Mouse (Mus musculus) myocyte (in vitro differentiated cells): Measurements from ENCODE around the gene Fbxo34. TPM values are rescaled to one million over a fixed set of nuclear protein-coding genes. Genes with fewer than 3 reads are reported as not detected.

Source experiments
- H3K27me3 ChIP-seq: one replicate; pipeline ENCODE4 v1.6.1; 2011; ENCODE audit not compliant: control insufficient read depth, insufficient read depth, insufficient read length
- H3K36me3 ChIP-seq: one replicate; pipeline ENCODE4 v1.6.1; 2011; ENCODE audit not compliant: control insufficient read depth, insufficient read depth
- H3K4me2 ChIP-seq: one replicate; pipeline ENCODE4 v1.6.1; 2011; ENCODE audit warnings: low read depth, control low read depth
- H3K4me3 ChIP-seq: one replicate; pipeline ENCODE4 v1.5.1; 2011; ENCODE audit warnings: mild to moderate bottlenecking, control low read depth, moderate library complexity
- H3K79me2 ChIP-seq: one replicate; pipeline ENCODE4 v1.6.1; 2011; ENCODE audit not compliant: control insufficient read depth, insufficient read depth
- H3ac ChIP-seq: one replicate; pipeline ENCODE4 v1.6.1; 2011; ENCODE audit not compliant: control insufficient read depth, insufficient read length
- CEBPB ChIP-seq: IDR thresholded peaks from 2 replicates; pipeline ENCODE4 v1.6.1; 2011; ENCODE audit warnings: mild to moderate bottlenecking, moderate library complexity; ENCODE audit not compliant: poor library complexity, insufficient read depth, severe bottlenecking
- E2F4 ChIP-seq: IDR thresholded peaks from one replicate; pipeline ENCODE4 v1.6.1; 2011; ENCODE audit warnings: mild to moderate bottlenecking, control low read depth, moderate library complexity; ENCODE audit not compliant: insufficient read depth
- MAX ChIP-seq: IDR thresholded peaks from one replicate; pipeline ENCODE4 v1.6.1; 2011; ENCODE audit warnings: low read depth, mild to moderate bottlenecking, control low read depth
- MYOD1 ChIP-seq, 3 experiments: IDR thresholded peaks; one replicate each; pipeline ENCODE4 v1.6.1; 2011; ENCODE audit warnings: control low read depth in 2 of 3, low read depth in 2 of 3, mild to moderate bottlenecking in 2 of 3, moderate library complexity in 1 of 3; ENCODE audit not compliant: insufficient read length in 2 of 3, control insufficient read depth in 1 of 3
- MYOG ChIP-seq, 3 experiments: IDR thresholded peaks; one replicate each; pipeline ENCODE4 v1.6.1; 2011; ENCODE audit warnings: control low read depth in 2 of 3, low read depth in 2 of 3, mild to moderate bottlenecking in 2 of 3; ENCODE audit not compliant: insufficient read length in 2 of 3, control insufficient read depth in 1 of 3, insufficient read depth in 1 of 3
- POLR2A ChIP-seq: IDR thresholded peaks from one replicate; pipeline ENCODE4 v1.6.1; 2011; ENCODE audit warnings: low read depth, mild to moderate bottlenecking, control low read depth, moderate library complexity; ENCODE audit not compliant: insufficient read length
- POLR2AphosphoS2 ChIP-seq: IDR thresholded peaks from one replicate; pipeline ENCODE4 v1.6.1; 2011; ENCODE audit warnings: low read depth, control low read depth; ENCODE audit not compliant: insufficient read length
- REST ChIP-seq: IDR thresholded peaks from one replicate; pipeline ENCODE4 v1.6.1; 2011; ENCODE audit warnings: mild to moderate bottlenecking, control low read depth, moderate library complexity; ENCODE audit not compliant: insufficient read depth, insufficient read length
- SRF ChIP-seq: IDR thresholded peaks from one replicate; pipeline ENCODE4 v1.6.1; 2011; ENCODE audit warnings: low read depth; ENCODE audit not compliant: control insufficient read depth, insufficient read length
- TCF12 ChIP-seq: IDR thresholded peaks from one replicate; pipeline ENCODE4 v1.6.1; 2011; ENCODE audit warnings: mild to moderate bottlenecking, control low read depth; ENCODE audit not compliant: poor library complexity, insufficient read depth, severe bottlenecking
- TCF3 ChIP-seq: IDR thresholded peaks from one replicate; pipeline ENCODE4 v1.6.1; 2011; ENCODE audit warnings: low read depth, control low read depth; ENCODE audit not compliant: insufficient read length
- USF1 ChIP-seq: IDR thresholded peaks from one replicate; pipeline ENCODE4 v1.6.1; 2011; ENCODE audit warnings: low read depth, mild to moderate bottlenecking, control low read depth, moderate library complexity
- polyA plus RNA-seq: library from polyadenylated mRNA; unstranded; fragments of >200 nt; fragmentation: generic; extraction: Trizol; gene quantifications from one replicate; pipeline ENCODE4 v1.2.1, GENCODE M21; 2012; ENCODE audit warnings: missing spikeins

Gene Fbxo34
- polyA plus RNA-seq, 1 experiment, result 10.7 TPM

- TF ChIP-seq MYOG (IDR thresholded peaks at IDR 0.05; ENCODE audit: control insufficient read depth in 1 of 3, insufficient read depth in 1 of 3, insufficient read length in 2 of 3, low read depth in 2 of 3) (peak in 1 of 3 experiments; percentile 46), E2F4 (no peak), SRF (no peak), MYOD1 (IDR thresholded peaks at IDR 0.05; ENCODE audit: control insufficient read depth in 1 of 3, insufficient read length in 2 of 3, low read depth in 2 of 3) (no peak), TCF3 (no peak), MAX (no peak)
- Histone ChIP-seq H3K27me3 (no peaks in the 10 kb centered on the region), H3K4me3 (no peak overlapping the region), H3ac (no peak overlapping the region), H3K4me2 (no peak overlapping the region), H3K36me3 (no peaks in the 10 kb centered on the region), H3K79me2 (no peaks in the 10 kb centered on the region)
Observed at GRCm38 (mm10) chr14:47504036-47504435, 53.8 kb downstream of the Fbxo34 start.

- Histone ChIP-seq H3K4me2 (peak overlapping the region; percentile 25), H3K4me3 (no peak overlapping the region), H3ac (no peak overlapping the region)
Observed at GRCm38 (mm10) chr14:47506676-47507075, 56.5 kb downstream of the Fbxo34 start.

DNA sequence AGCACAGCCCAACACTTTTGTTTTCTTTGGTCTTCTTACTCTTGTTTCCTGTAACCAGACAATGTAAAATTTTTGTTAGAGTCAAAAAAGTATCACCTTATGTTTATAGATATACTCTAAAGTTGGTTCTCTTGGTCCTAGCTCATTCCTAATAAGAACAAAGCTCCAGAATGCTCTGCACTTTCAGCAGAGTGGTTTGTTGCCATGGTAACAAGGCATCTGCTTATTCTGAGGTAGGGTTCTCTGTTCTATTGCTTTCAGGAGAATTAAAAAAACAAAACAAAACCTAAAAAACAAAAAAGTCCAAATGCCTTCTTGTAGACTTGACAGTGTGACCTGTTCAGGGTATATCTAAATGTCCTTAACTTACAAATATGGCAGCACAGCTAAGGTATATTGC, 57.8 kb downstream of the Fbxo34 start:
- TF ChIP-seq CEBPB (no peak), REST (no peak), MAX (no peak), TCF3 (no peak)
- H3K79me2 ChIP-seq, result peaks cover 7% of the 10 kb centered on the region
- no peak overlapping the region for H3ac ChIP-seq
- H3K4me2 ChIP-seq, result no peak overlapping the region
- H3K36me3 ChIP-seq, result no peaks in the 10 kb centered on the region
- no peak overlapping the region for H3K4me3 ChIP-seq
- H3K27me3 ChIP-seq, result no peaks in the 10 kb centered on the region

More at GRCm38 (mm10) chr14:47506676-47507075, 56.5 kb downstream of the Fbxo34 start:
- Histone ChIP-seq H3K36me3 (no peaks in the 10 kb centered on the region), H3K79me2 (peaks cover 7% of the 10 kb centered on the region), H3K27me3 (no peaks in the 10 kb centered on the region)
- no peak for TF ChIP-seq E2F4
- TF ChIP-seq TCF3, result no peak
- TF ChIP-seq REST, result no peak
- no peak for TF ChIP-seq MYOD1 (IDR thresholded peaks at IDR 0.05; ENCODE audit: control insufficient read depth in 1 of 3, insufficient read length in 2 of 3, low read depth in 2 of 3)
- TF ChIP-seq USF1, result no peak
- no peak for TF ChIP-seq SRF
- TF ChIP-seq POLR2AphosphoS2, result no peak
- TF ChIP-seq TCF12, result no peak
- no peak for TF ChIP-seq MAX
- TF ChIP-seq CEBPB, result no peak
- no peak for TF ChIP-seq MYOG (IDR thresholded peaks at IDR 0.05; ENCODE audit: control insufficient read depth in 1 of 3, insufficient read depth in 1 of 3, insufficient read length in 2 of 3, low read depth in 2 of 3)
- TF ChIP-seq POLR2A, result no peak

- Histone ChIP-seq H3ac (no peak overlapping the region), H3K4me3 (no peak overlapping the region), H3K4me2 (peak overlapping the region; percentile 55), H3K79me2 (peaks cover 7% of the 10 kb centered on the region), H3K27me3 (no peaks in the 10 kb centered on the region), H3K36me3 (no peaks in the 10 kb centered on the region)
- no peak for TF ChIP-seq MYOG (IDR thresholded peaks at IDR 0.05; ENCODE audit: control insufficient read depth in 1 of 3, insufficient read depth in 1 of 3, insufficient read length in 2 of 3, low read depth in 2 of 3)
- no peak for TF ChIP-seq POLR2AphosphoS2
- no peak for TF ChIP-seq REST
- no peak for TF ChIP-seq USF1
- no peak for TF ChIP-seq TCF3
- TF ChIP-seq POLR2A, result no peak
Observed at GRCm38 (mm10) chr14:47510244-47510643, 60.0 kb downstream of the Fbxo34 start.

- Histone ChIP-seq H3ac (no peak overlapping the region), H3K79me2 (peaks cover 17% of the 10 kb centered on the region), H3K4me2 (no peak overlapping the region), H3K4me3 (no peak overlapping the region), H3K36me3 (no peaks in the 10 kb centered on the region), H3K27me3 (no peaks in the 10 kb centered on the region)
- TF ChIP-seq TCF12, result no peak
Observed at GRCm38 (mm10) chr14:47513606-47514005, 63.4 kb downstream of the Fbxo34 start.
